Mouse (Mus musculus) embryonic facial prominence, embryonic 13.5 days (tissue): ENCODE data around the gene Map3k6. TPM values are rescaled to one million over a fixed set of nuclear protein-coding genes. Genes with fewer than 3 reads are reported as not detected.

Experiments
- ATAC-seq: fragments of 200-750 bp; cut with Nextera tagmentation; 2 replicates; pipeline ENCODE4 v1.8.0; 2017; ENCODE audit warnings: low read depth; ENCODE audit not compliant: insufficient number of reproducible peaks, insufficient read depth, low FRiP score, low TSS enrichment
- H3K27ac ChIP-seq: fragments of 300-500 bp; sonication (generic); 2 replicates; pipeline ENCODE4 v1.5.1; 2015; ENCODE audit warnings: moderate library complexity, mild to moderate bottlenecking, inconsistent platforms
- H3K27me3 ChIP-seq: fragments of 300-500 bp; sonication (generic); 2 replicates; pipeline ENCODE4 v1.6.1; 2015; ENCODE audit warnings: mild to moderate bottlenecking, inconsistent platforms
- H3K36me3 ChIP-seq: fragments of 300-500 bp; sonication (generic); 2 replicates; pipeline ENCODE4 v1.6.1; 2015; ENCODE audit warnings: mild to moderate bottlenecking, inconsistent platforms
- H3K4me1 ChIP-seq: fragments of 300-500 bp; sonication (generic); 2 replicates; pipeline ENCODE4 v1.6.1; 2015; ENCODE audit warnings: inconsistent platforms
- H3K4me2 ChIP-seq: fragments of 300-500 bp; sonication (generic); 2 replicates; pipeline ENCODE4 v1.6.1; 2015; ENCODE audit warnings: moderate library complexity, mild to moderate bottlenecking, inconsistent platforms
- H3K4me3 ChIP-seq: fragments of 300-500 bp; sonication (generic); 2 replicates; pipeline ENCODE4 v1.5.1; 2015; ENCODE audit warnings: mild to moderate bottlenecking, inconsistent platforms
- H3K9ac ChIP-seq: fragments of 300-500 bp; sonication (generic); 2 replicates; pipeline ENCODE4 v1.6.1; 2015; ENCODE audit warnings: mild to moderate bottlenecking, inconsistent platforms
- H3K9me3 ChIP-seq: fragments of 300-500 bp; sonication (generic); 2 replicates; pipeline ENCODE4 v1.6.1; 2016; ENCODE audit warnings: inconsistent platforms
- WGBS: fragments of 180-500 bp; shearing (Covaris S2); methylation state at CpG from one replicate; pipeline ENCODE4 v1.1.7; 2015; ENCODE audit warnings: mixed read lengths; 5-methylcytosine and 5-hydroxymethylcytosine counted together
- polyA plus RNA-seq: library from polyadenylated mRNA; unstranded; fragments of >200 nt; fragmentation: Nextera tagmentation; extraction: Ambion mirVana; gene quantifications from 2 replicates; pipeline ENCODE4 v1.2.1, GENCODE M21; 2015

The Map3k6 gene
- polyA plus RNA-seq, 1 experiment from 2014 or later: 4.8 TPM

GRCm38 (mm10) chr4:133202254-133202653 lies 38.4 kb upstream of the Map3k6 start:
- Histone ChIP-seq H3K4me3 (no peak overlapping the region), H3K36me3 (no peaks in the 10 kb centered on the region; the same call in 1 of the 2 replicates), H3K9ac (no peak overlapping the region), H3K9me3 (no peaks in the 10 kb centered on the region), H3K27me3 (no peaks in the 10 kb centered on the region), H3K27ac (no peak overlapping the region), H3K4me2 (no peak overlapping the region), H3K4me1 (peaks cover 57% of the 10 kb centered on the region)
- WGBS: 93% methylated on average over 3 of the region's 3 CpGs
- ATAC-seq: no peak

GRCm38 (mm10) chr4:133203591-133203990 lies 37.0 kb upstream of the Map3k6 start:
- ATAC-seq: no peak
- Histone ChIP-seq H3K4me2 (no peak overlapping the region), H3K27me3 (no peaks in the 10 kb centered on the region), H3K9me3 (no peaks in the 10 kb centered on the region), H3K27ac (no peak overlapping the region), H3K4me1 (peaks cover 44% of the 10 kb centered on the region), H3K9ac (no peak overlapping the region), H3K36me3 (no peaks in the 10 kb centered on the region), H3K4me3 (no peak overlapping the region)
- 66% methylated on average over 3 of the region's 3 CpGs for WGBS

GRCm38 (mm10) chr4:133204379-133204778 lies 36.2 kb upstream of the Map3k6 start:
- Histone ChIP-seq H3K4me3 (no peak overlapping the region), H3K4me1 (peaks cover 38% of the 10 kb centered on the region), H3K36me3 (no peaks in the 10 kb centered on the region), H3K9ac (peak overlapping the region; percentile 58), H3K27ac (peak overlapping the region; percentile 62), H3K27me3 (no peaks in the 10 kb centered on the region), H3K9me3 (no peaks in the 10 kb centered on the region), H3K4me2 (no peak overlapping the region)
- 30% methylated on average over 7 of the region's 7 CpGs for WGBS
- no peak for ATAC-seq

GRCm38 (mm10) chr4:133209366-133209765 lies 31.3 kb upstream of the Map3k6 start:
- peaks cover 41% of the 10 kb centered on the region for H3K27me3 ChIP-seq
- H3K4me2 ChIP-seq: no peak overlapping the region; the same call in 1 of the 2 replicates
- H3K4me3 ChIP-seq: no peak overlapping the region
- no peak for ATAC-seq
- H3K27ac ChIP-seq: no peak overlapping the region
- H3K4me1 ChIP-seq: peaks cover 32% of the 10 kb centered on the region
- no peaks in the 10 kb centered on the region for H3K9me3 ChIP-seq
- no peak overlapping the region for H3K9ac ChIP-seq
- WGBS: 3% methylated on average over 11 of the region's 11 CpGs
- H3K36me3 ChIP-seq: no peaks in the 10 kb centered on the region

GRCm38 (mm10) chr4:133210023-133210787 lies 30.4 kb upstream of the Map3k6 start:
- H3K27me3 ChIP-seq: peaks cover 47% of the 10 kb centered on the region
- H3K9me3 ChIP-seq: no peaks in the 10 kb centered on the region
- no peak for ATAC-seq
- H3K4me2 ChIP-seq: no peak overlapping the region
- no peak overlapping the region for H3K4me3 ChIP-seq
- peaks cover 26% of the 10 kb centered on the region for H3K4me1 ChIP-seq
- H3K9ac ChIP-seq: no peak overlapping the region
- H3K36me3 ChIP-seq: no peaks in the 10 kb centered on the region
- WGBS: 93% methylated on average over 24 of the region's 24 CpGs
- no peak overlapping the region for H3K27ac ChIP-seq

GRCm38 (mm10) chr4:133210788-133211390 lies 29.7 kb upstream of the Map3k6 start:
- Histone ChIP-seq H3K27ac (no peak overlapping the region), H3K9me3 (no peaks in the 10 kb centered on the region), H3K9ac (no peak overlapping the region), H3K4me1 (peaks cover 26% of the 10 kb centered on the region), H3K4me2 (no peak overlapping the region), H3K4me3 (no peak overlapping the region), H3K36me3 (no peaks in the 10 kb centered on the region), H3K27me3 (peaks cover 49% of the 10 kb centered on the region)
- no peak for ATAC-seq
- 92% methylated on average over 19 of the region's 19 CpGs for WGBS

GRCm38 (mm10) chr4:133211751-133212561 lies 28.7 kb upstream of the Map3k6 start, which contains the start of the genes Cd164l2 and Gpr3:
Gene Cd164l2, plus strand, starts transcription at chr4:133212131.
Gene Gpr3, minus strand, starts transcription at chr4:133212536.
- peak within 1 kb of the TSS; percentile 69 for H3K9ac ChIP-seq
- no peak within 1 kb of the TSS; the same call in 1 of the 2 replicates for H3K27ac ChIP-seq
- H3K27me3 ChIP-seq: peaks cover 49% of the 10 kb centered on the region
- H3K36me3 ChIP-seq: no peaks in the 10 kb centered on the region
- no peaks in the 10 kb centered on the region for H3K9me3 ChIP-seq
- no peak for ATAC-seq
- H3K4me3 ChIP-seq: peak within 1 kb of the TSS; percentile 65
- H3K4me1 ChIP-seq: peaks cover 26% of the 10 kb centered on the region
- WGBS: 2% methylated on average over 52 of the region's 52 CpGs
- peak within 1 kb of the TSS; percentile 96 for H3K4me2 ChIP-seq

- Histone ChIP-seq H3K9ac (peak overlapping the region; percentile 69), H3K4me2 (peak overlapping the region; percentile 96), H3K36me3 (no peaks in the 10 kb centered on the region), H3K27me3 (peaks cover 49% of the 10 kb centered on the region), H3K27ac (no peak overlapping the region; the same call in 1 of the 2 replicates), H3K4me3 (peak overlapping the region; percentile 65), H3K9me3 (no peaks in the 10 kb centered on the region), H3K4me1 (peaks cover 26% of the 10 kb centered on the region)
- 2% methylated on average over 44 of the region's 44 CpGs for WGBS
- no peak for ATAC-seq
Measured at GRCm38 (mm10) chr4:133212562-133213267, 27.9 kb upstream of the Map3k6 start.

GRCm38 (mm10) chr4:133213268-133213590 lies 27.4 kb upstream of the Map3k6 start:
- Histone ChIP-seq H3K4me1 (peaks cover 26% of the 10 kb centered on the region), H3K4me2 (peak overlapping the region; percentile 96), H3K27ac (no peak overlapping the region), H3K9ac (no peak overlapping the region), H3K27me3 (peaks cover 49% of the 10 kb centered on the region), H3K9me3 (no peaks in the 10 kb centered on the region), H3K36me3 (no peaks in the 10 kb centered on the region), H3K4me3 (peak overlapping the region; percentile 65)
- no peak for ATAC-seq
- 0% methylated on average over 9 of the region's 9 CpGs for WGBS

- Histone ChIP-seq H3K4me3 (peak overlapping the region; percentile 65), H3K4me1 (peaks cover 26% of the 10 kb centered on the region), H3K9me3 (no peaks in the 10 kb centered on the region), H3K27ac (no peak overlapping the region), H3K9ac (no peak overlapping the region), H3K27me3 (peaks cover 49% of the 10 kb centered on the region), H3K4me2 (peak overlapping the region; percentile 96), H3K36me3 (no peaks in the 10 kb centered on the region)
- 11% methylated on average over 10 of the region's 10 CpGs for WGBS
- ATAC-seq: no peak
Measured at GRCm38 (mm10) chr4:133213661-133214060, 27.0 kb upstream of the Map3k6 start.

GRCm38 (mm10) chr4:133217641-133218040 lies 23.0 kb upstream of the Map3k6 start:
- no peak for ATAC-seq
- Histone ChIP-seq H3K27me3 (peaks cover 50% of the 10 kb centered on the region), H3K4me3 (no peak overlapping the region), H3K27ac (no peak overlapping the region), H3K9me3 (no peaks in the 10 kb centered on the region), H3K9ac (no peak overlapping the region), H3K36me3 (no peaks in the 10 kb centered on the region), H3K4me1 (peaks cover 24% of the 10 kb centered on the region), H3K4me2 (no peak overlapping the region)
- WGBS: 2% methylated on average over 5 of the region's 5 CpGs
